23 mouse cellular contexts compared by ENCODE assay signal in the genomic region with DNA sequence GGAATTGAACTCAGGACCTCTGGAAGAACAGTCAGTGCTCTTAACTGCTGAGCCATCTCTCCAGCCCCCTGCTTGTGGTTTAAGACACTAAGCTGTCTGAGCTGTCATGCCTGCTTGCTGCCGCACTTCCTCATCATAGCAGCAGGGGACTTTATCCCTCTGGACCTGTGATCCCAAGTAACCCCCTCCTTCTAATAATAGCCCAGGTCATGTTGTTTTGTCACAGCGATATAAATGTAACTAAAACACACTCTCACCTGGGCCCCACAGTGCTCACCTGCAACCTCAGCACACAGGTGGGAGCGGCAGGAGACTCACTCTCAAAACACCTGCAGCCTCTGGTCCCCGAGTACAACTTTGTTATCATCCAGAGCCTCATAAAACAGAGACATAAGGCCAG.
"Had no signal": no experiment of that assay in that cellular context is flagged by ENCODE, and none has a peak within 500 bp of the region (broad histone marks: within the 10 kb centered on the region; RNA-seq: fewer than 3 reads in every experiment).

No protein-coding gene starts in this region.

- DNase-seq: kidney, postnatal 25 days; layer of hippocampus, adult 9-11 months; liver; lung, adult 18-20 months; lung, postnatal 10 days; lung, postnatal 36 days; thymus, adult 2 months; thymus, postnatal 14 days; thymus, postnatal 4 days had no signal

- H3K4me1 ChIP-seq: liver, embryonic 12.5 days; midbrain, embryonic 10.5 days; midbrain, embryonic 13.5 days had no signal

- H3K36me3 ChIP-seq: limb, embryonic 10.5 days; limb, embryonic 13.5 days; liver, embryonic 12.5 days; liver, embryonic 15.5 days; lung, embryonic 15.5 days; midbrain, embryonic 10.5 days; midbrain, embryonic 13.5 days; neural tube, embryonic 13.5 days had no signal

- H3K27ac ChIP-seq: kidney, postnatal 0 days; layer of hippocampus, adult 2 months; limb, embryonic 10.5 days; limb, embryonic 13.5 days; liver, embryonic 12.5 days; liver, embryonic 15.5 days; lung, embryonic 15.5 days; midbrain, embryonic 10.5 days; midbrain, embryonic 13.5 days; neural tube, embryonic 13.5 days; stomach, postnatal 0 days had no signal

- H3K4me2 ChIP-seq: limb, embryonic 13.5 days; liver, embryonic 12.5 days; liver, embryonic 15.5 days; lung, embryonic 15.5 days; midbrain, embryonic 13.5 days; neural tube, embryonic 13.5 days had no signal

- H3K4me3 ChIP-seq: layer of hippocampus, adult 2 months; limb, embryonic 10.5 days; limb, embryonic 13.5 days; liver, embryonic 12.5 days; liver, embryonic 15.5 days; lung, embryonic 15.5 days; megakaryocyte, embryonic 14.5 days; midbrain, embryonic 10.5 days; midbrain, embryonic 13.5 days; myocyte; neural tube, embryonic 13.5 days had no signal

- H3K27me3 ChIP-seq: limb, embryonic 13.5 days; liver, embryonic 12.5 days; liver, embryonic 15.5 days; lung, embryonic 15.5 days; megakaryocyte, embryonic 14.5 days; midbrain, embryonic 13.5 days; neural tube, embryonic 13.5 days had no signal

- H3K9me3 ChIP-seq: limb, embryonic 10.5 days; limb, embryonic 13.5 days; liver, embryonic 12.5 days; liver, embryonic 15.5 days; lung, embryonic 15.5 days; midbrain, embryonic 10.5 days; midbrain, embryonic 13.5 days had no signal

- H3K9ac ChIP-seq: limb, embryonic 13.5 days; liver, embryonic 12.5 days; liver, embryonic 15.5 days; lung, embryonic 15.5 days; midbrain, embryonic 13.5 days; neural tube, embryonic 13.5 days had no signal

- ATAC-seq: liver, embryonic 12.5 days; midbrain, embryonic 13.5 days; midbrain, embryonic 16.5 days had no signal
